Mouse (Mus musculus) CD4-positive helper T cell, adult 2 months (primary cell): ENCODE data around the gene Serhl.

ENCODE experiments used
- DNase-seq: peaks from one replicate; pipeline ENCODE4 v3.0.0-alpha.2; 2012; ENCODE audit warnings: low read depth, missing footprints, low spot score

Gene Serhl

DNA sequence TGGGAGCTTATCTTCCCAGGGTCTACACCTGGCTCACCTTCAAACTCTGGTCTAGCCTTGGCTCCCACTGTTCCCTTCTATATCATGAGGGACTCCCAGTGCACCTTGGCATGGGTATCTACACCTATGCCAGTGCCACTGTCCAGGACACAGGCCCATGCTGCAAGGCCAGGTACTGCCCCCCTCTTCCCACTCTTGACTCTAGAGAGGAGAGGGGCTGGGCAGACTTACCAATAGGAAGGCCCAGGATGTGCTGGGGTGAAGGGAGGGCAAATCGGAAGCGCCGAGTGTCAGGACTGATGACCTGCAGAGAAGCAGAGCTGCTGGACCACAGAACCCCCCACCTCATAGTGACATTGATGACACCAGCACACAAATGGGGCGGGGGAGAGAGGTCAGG, 72.7 kb downstream of the Serhl start:
- no peak for DNase-seq

DNA sequence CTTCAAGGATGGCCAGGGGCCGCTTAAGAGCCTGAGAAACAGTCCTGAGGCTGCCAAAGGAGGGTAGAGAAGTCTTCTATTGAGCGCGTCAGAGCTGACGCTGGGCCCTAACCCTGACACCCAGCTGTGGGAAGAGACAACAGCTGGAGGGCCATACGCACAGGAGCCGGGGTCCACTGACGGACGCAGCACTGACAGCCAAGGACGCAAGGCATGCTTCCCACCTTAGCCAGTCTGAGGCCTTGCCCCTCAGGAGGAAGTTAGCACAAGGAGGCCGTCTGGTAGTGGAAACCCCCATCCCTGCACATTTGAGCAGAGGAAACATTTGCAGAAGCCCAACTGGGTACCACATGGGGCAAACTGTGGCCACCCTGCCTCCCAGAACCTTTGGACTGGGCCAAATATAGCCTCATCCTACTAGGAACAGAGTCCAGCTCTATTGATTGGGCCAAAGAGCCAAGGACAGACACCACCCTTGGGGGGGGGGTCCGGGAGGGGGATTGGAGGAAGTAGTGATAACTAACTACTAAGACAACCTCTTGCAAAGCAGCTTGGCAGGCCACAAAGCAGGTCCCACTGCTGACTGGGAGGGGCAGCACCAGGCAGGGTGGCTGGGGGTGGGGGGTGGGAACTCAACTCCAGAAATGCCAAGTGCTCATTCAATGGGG, 73.6 kb downstream of the Serhl start:
- no peak for DNase-seq

DNA sequence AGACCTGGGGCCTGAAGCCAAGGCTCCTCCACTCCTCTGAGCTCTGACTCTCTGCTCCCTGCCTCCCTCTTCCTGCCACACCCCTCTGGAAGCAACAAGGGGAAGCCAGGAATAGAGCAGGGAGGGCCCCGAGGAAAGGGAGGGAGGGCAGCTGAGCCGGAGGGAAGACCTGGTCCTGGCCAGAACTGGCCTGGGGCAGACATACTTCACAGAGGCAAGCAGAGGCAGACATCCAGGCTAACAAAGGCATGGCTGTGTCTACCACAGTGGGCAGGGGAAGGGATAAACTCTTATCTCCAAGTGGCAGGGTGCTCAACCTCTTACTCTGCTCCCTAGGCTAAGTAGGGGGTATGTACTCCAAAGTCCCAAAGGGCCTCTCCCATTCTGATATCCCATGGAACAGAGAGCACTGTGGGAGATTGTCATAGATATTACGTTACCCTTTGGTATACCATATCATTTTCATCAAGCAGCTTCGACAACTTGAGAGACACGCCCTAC, 75.7 kb downstream of the Serhl start:
- no peak for DNase-seq

- DNase-seq, result no peak
Observed at GRCm38 (mm10) chr15:83165526-83166315, 76.4 kb downstream of the Serhl start.
